ENCODE assay signal across 11 mouse cellular contexts in the genomic region with DNA sequence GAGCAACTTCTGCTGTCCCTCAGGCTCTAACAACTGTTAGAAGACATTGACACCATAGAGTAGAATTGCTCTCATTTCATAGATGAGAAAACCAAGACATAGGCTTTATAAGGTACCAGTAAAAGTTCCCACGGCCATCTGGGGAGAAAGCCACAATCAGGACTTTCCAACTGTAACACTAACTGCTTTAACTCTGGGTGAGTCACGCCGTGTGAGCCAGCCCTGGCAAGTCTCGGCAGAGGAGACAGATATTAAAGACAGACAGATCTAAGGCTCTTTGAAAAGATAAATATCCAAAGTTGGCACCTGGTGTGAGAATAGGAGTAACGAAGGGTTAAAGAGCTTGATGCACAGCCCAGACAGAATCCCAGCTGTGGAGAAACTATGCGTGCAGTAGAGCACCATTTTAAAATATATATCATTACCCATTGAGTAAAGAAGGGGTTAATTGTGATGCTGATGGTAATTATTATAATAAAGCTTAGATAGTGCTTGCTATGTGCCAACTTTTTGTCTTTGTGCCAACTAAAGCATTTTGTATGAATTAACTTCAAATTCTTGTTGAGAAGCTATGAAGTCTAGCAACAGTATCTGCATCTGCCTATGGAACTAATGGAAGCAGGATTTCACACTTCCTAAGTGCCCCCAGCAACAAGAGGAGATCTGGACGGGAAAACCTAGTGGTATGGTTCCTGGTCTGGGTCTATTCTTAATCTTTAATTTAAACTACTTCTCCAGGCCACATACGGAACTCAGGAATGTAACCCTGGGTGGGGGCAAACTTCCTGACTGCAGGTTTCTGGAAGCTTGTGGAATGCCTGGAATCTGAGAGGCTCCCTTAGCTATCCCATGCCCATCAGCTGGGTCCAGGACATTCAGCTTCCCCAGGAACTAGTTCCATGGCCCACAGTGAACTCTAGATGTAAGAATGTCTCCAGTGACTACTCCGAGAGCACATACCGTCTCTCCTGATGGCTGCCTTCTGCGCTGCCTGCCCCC.
DNase-seq lines count a peak whose midpoint lies in the region; ATAC-seq and TF ChIP-seq lines count a peak whose summit lies in the region.
"Had no signal": no experiment of that assay in that cellular context is flagged by ENCODE, and none has a peak within 500 bp of the region (broad histone marks: within the 10 kb centered on the region; RNA-seq: fewer than 3 reads in every experiment).

No protein-coding gene starts in this region.

- H3K36me3 ChIP-seq in lung, embryonic 15.5 days = no peaks in the 10 kb centered on the region
- no peaks in the 10 kb centered on the region for H3K36me3 ChIP-seq in embryonic facial prominence, embryonic 13.5 days
- H3K36me3 ChIP-seq in stomach, embryonic 15.5 days = no peaks in the 10 kb centered on the region
- H3K36me3 ChIP-seq in liver, embryonic 11.5 days (ENCODE audit: control insufficient read depth, insufficient read depth, low read length) = no peaks in the 10 kb centered on the region
- H3K36me3 ChIP-seq: hindbrain, embryonic 15.5 days had no signal

- no peak for ATAC-seq in lung, embryonic 15.5 days (ENCODE audit: borderline replicate concordance, extremely low read depth, low FRiP score, low TSS enrichment)
- no peak; the same call in 1 of the 2 replicates for ATAC-seq in embryonic facial prominence, embryonic 13.5 days (ENCODE audit: insufficient number of reproducible peaks, insufficient read depth, low FRiP score, low TSS enrichment, low read depth)
- no peak for ATAC-seq in stomach, embryonic 15.5 days (ENCODE audit: insufficient read depth, low FRiP score, low read depth)
- ATAC-seq in liver, embryonic 11.5 days (replicated peaks; ENCODE audit: low FRiP score) = no peak

- no peak overlapping the region for H3K4me2 ChIP-seq in lung, embryonic 15.5 days
- H3K4me2 ChIP-seq in embryonic facial prominence, embryonic 13.5 days = peak overlapping the region; percentile 5; the same call in 1 of the 2 replicates
- no peak overlapping the region for H3K4me2 ChIP-seq in stomach, embryonic 15.5 days
- H3K4me2 ChIP-seq in liver, embryonic 11.5 days = no peak overlapping the region
- H3K4me2 ChIP-seq: hindbrain, embryonic 15.5 days had no signal

- H3K4me1 ChIP-seq in lung, embryonic 15.5 days = peaks cover 85% of the 10 kb centered on the region
- H3K4me1 ChIP-seq in embryonic facial prominence, embryonic 13.5 days = peaks cover 97% of the 10 kb centered on the region
- peaks cover 48% of the 10 kb centered on the region for H3K4me1 ChIP-seq in stomach, embryonic 15.5 days
- H3K4me1 ChIP-seq in liver, embryonic 11.5 days (replicated peaks; ENCODE audit: control insufficient read depth, insufficient read depth, low read length) = peaks cover 5% of the 10 kb centered on the region
- H3K4me1 ChIP-seq: hindbrain, embryonic 15.5 days had no signal

- H3K4me3 ChIP-seq in gastrocnemius, adult 2 months = no peak overlapping the region
- no peak overlapping the region for H3K4me3 ChIP-seq in lung, embryonic 15.5 days
- no peak overlapping the region for H3K4me3 ChIP-seq in embryonic facial prominence, embryonic 13.5 days
- no peak overlapping the region for H3K4me3 ChIP-seq in stomach, embryonic 15.5 days (replicated peaks)
- H3K4me3 ChIP-seq in liver, embryonic 11.5 days (ENCODE audit: low read depth, low read length) = no peak overlapping the region
- H3K4me3 ChIP-seq: hindbrain, embryonic 15.5 days had no signal

- no peak overlapping the region for H3K9ac ChIP-seq in lung, embryonic 15.5 days
- H3K9ac ChIP-seq in embryonic facial prominence, embryonic 13.5 days = no peak overlapping the region
- H3K9ac ChIP-seq in stomach, embryonic 15.5 days = no peak overlapping the region
- no peak overlapping the region for H3K9ac ChIP-seq in liver, embryonic 11.5 days (ENCODE audit: low read depth, low read length)
- H3K9ac ChIP-seq: hindbrain, embryonic 15.5 days; liver, embryonic 14.5 days had no signal

- peak overlapping the region; percentile 85 for H3K27ac ChIP-seq in gastrocnemius, adult 2 months
- H3K27ac ChIP-seq in lung, embryonic 15.5 days = peak overlapping the region; percentile 41
- peak overlapping the region; percentile 71 for H3K27ac ChIP-seq in embryonic facial prominence, embryonic 13.5 days
- peak overlapping the region; percentile 28; the same call in 1 of the 2 replicates for H3K27ac ChIP-seq in stomach, embryonic 15.5 days
- H3K27ac ChIP-seq in liver, embryonic 11.5 days (ENCODE audit: low read depth, low read length) = no peak overlapping the region
- H3K27ac ChIP-seq: hindbrain, embryonic 15.5 days; liver, embryonic 14.5 days had no signal

- WGBS in lung, embryonic 15.5 days = 40% methylated on average over 11 of the region's 11 CpGs
- WGBS in embryonic facial prominence, embryonic 13.5 days = 41% methylated on average over 11 of the region's 11 CpGs
- WGBS in stomach, embryonic 15.5 days = 50% methylated on average over 11 of the region's 11 CpGs
- WGBS in liver, embryonic 11.5 days = 67% methylated on average over 11 of the region's 11 CpGs

- DNase-seq in gastrocnemius, adult 2 months = peak; percentile 56
- DNase-seq in gastrocnemius, postnatal 4 days (ENCODE audit: low spot score in 2 of 2) = no peak
- no peak for DNase-seq in lung, postnatal 25 days (ENCODE audit: low spot score)
- no peak for DNase-seq in liver, embryonic 11.5 days (ENCODE audit: low spot score)
- DNase-seq in urinary bladder, postnatal 25 days (ENCODE audit: low spot score) = no peak
- DNase-seq: cerebellum, postnatal 10 days had no signal

- H3K27me3 ChIP-seq in lung, embryonic 15.5 days = no peaks in the 10 kb centered on the region
- H3K27me3 ChIP-seq in embryonic facial prominence, embryonic 13.5 days = no peaks in the 10 kb centered on the region
- no peaks in the 10 kb centered on the region for H3K27me3 ChIP-seq in stomach, embryonic 15.5 days (replicated peaks)
- no peaks in the 10 kb centered on the region for H3K27me3 ChIP-seq in liver, embryonic 11.5 days (replicated peaks; ENCODE audit: control insufficient read depth, insufficient read depth, low read length)
- H3K27me3 ChIP-seq: hindbrain, embryonic 15.5 days had no signal

- intact Hi-C loops in gastrocnemius, adult 2 months (cut with DNase I) = no loop called here

- H3K9me3 ChIP-seq in lung, embryonic 15.5 days = no peaks in the 10 kb centered on the region
- H3K9me3 ChIP-seq in embryonic facial prominence, embryonic 13.5 days = no peaks in the 10 kb centered on the region
- no peaks in the 10 kb centered on the region for H3K9me3 ChIP-seq in stomach, embryonic 15.5 days
- H3K9me3 ChIP-seq in liver, embryonic 11.5 days (ENCODE audit: control insufficient read depth, low read length) = no peaks in the 10 kb centered on the region
- H3K9me3 ChIP-seq: hindbrain, embryonic 15.5 days had no signal

- no peak for TF ChIP-seq CTCF in gastrocnemius, adult 2 months (IDR thresholded peaks at IDR 0.05)
